Mouse (Mus musculus): ENCODE data around the gene Zmym1. TPM values are rescaled to one million over a fixed set of nuclear protein-coding genes. Genes with fewer than 3 reads are reported as not detected.
"Not testable (repeated sequence)": the region's sequence is repeated elsewhere in the genome, so short reads cannot be mapped to it uniquely, and the experiment has no call there.

Gene Zmym1
- polyA plus RNA-seq (2014; fragmentation: Nextera tagmentation; extraction: Ambion mirVana): 20.7 and 23.1 TPM in 2 replicates

- 2% methylated on average over 35 of the region's 38 CpGs for WGBS
- Histone ChIP-seq H3K27ac (replicated peaks; ENCODE audit: low read depth, low read length) (peak within 1 kb of the TSS; percentile 24; the same call in 1 of the 2 replicates), H3K9ac (ENCODE audit: low read depth, low read length) (peak within 1 kb of the TSS; percentile 81), H3K27me3 (replicated peaks; ENCODE audit: control insufficient read depth, insufficient read depth, low read length) (no peaks in the 10 kb centered on the region), H3K36me3 (ENCODE audit: control insufficient read depth, insufficient read depth, low read length) (peaks cover 23% of the 10 kb centered on the region), H3K9me3 (ENCODE audit: control insufficient read depth, low read length) (no peaks in the 10 kb centered on the region), H3K4me1 (ENCODE audit: control insufficient read depth, insufficient read depth, low read length) (no peaks in the 10 kb centered on the region), H3K4me2 (ENCODE audit: low read depth, low read length) (peak within 1 kb of the TSS; percentile 84), H3K4me3 (ENCODE audit: low read depth, low read length) (peak within 1 kb of the TSS; percentile 85)
- peak; percentile 94 for ATAC-seq (ENCODE audit: low read depth)
- DNase-seq (ENCODE audit: low spot score): peak; percentile 93
Observed at GRCm38 (mm10) chr4:127060585-127061290, at the start of gene Zmym1. Gene Zmym1, minus strand, starts transcription at chr4:127061152.

DNA sequence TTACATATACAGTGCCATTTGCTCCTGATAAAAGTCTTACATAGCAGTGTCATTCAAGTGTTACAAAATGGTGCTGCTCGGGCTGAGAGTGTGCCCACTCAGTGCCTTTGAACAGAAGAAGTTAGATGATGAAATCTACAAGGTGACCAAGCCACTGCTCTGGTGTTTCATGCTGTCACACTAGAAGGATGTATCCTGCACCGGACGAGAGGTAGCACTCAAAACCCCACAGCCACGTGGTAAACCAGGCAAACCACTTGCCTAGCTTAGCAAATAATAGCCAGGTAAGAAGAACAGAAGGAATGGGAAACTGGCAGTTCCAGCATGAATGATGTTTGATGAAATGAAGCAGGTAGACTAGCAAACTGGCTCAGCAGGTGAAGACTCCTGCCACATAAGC is 49.6 kb upstream of the Zmym1 start:
- Histone ChIP-seq H3K4me2 (ENCODE audit: low read depth, low read length) (no peak overlapping the region), H3K27me3 (replicated peaks; ENCODE audit: control insufficient read depth, insufficient read depth, low read length) (no peaks in the 10 kb centered on the region), H3K4me3 (ENCODE audit: low read depth, low read length) (no peak overlapping the region), H3K9ac (ENCODE audit: low read depth, low read length) (no peak overlapping the region), H3K27ac (replicated peaks; ENCODE audit: low read depth, low read length) (no peak overlapping the region), H3K4me1 (ENCODE audit: control insufficient read depth, insufficient read depth, low read length) (no peaks in the 10 kb centered on the region), H3K9me3 (ENCODE audit: control insufficient read depth, low read length) (no peaks in the 10 kb centered on the region), H3K36me3 (ENCODE audit: control insufficient read depth, insufficient read depth, low read length) (peaks cover 27% of the 10 kb centered on the region)
- no peak for DNase-seq (ENCODE audit: low spot score)
- 71% methylated on average over 4 of the region's 4 CpGs for WGBS
- ATAC-seq (ENCODE audit: low read depth): no peak

DNA sequence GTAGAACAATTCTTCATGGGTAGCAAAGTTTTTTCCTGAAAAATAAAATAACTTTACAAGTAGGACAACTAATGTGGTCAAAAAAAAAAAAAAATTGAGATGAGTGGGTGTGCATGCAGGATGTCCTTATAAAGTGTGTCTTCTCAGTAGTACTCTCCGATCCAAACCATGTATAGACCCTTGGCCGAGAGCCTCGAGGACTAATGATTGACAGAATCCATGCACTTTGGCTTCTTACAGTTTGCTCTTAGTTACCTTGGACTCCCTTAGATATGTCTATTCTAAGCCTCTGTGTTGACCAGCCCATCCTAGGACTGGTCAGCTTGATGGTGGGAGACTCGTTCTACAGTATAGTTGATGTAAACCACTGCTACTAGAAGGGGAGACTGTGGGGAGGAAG is 46.6 kb upstream of the Zmym1 start:
- H3K4me3 ChIP-seq (ENCODE audit: low read depth, low read length): no peak overlapping the region
- 90% methylated on average over 4 of the region's 4 CpGs for WGBS
- DNase-seq (ENCODE audit: low spot score) (no peak), ATAC-seq (ENCODE audit: low read depth) (no peak)
- no peak overlapping the region for H3K9ac ChIP-seq (ENCODE audit: low read depth, low read length)
- H3K27ac ChIP-seq (replicated peaks; ENCODE audit: low read depth, low read length): no peak overlapping the region
- H3K36me3 ChIP-seq (ENCODE audit: control insufficient read depth, insufficient read depth, low read length): peaks cover 38% of the 10 kb centered on the region
- H3K27me3 ChIP-seq (replicated peaks; ENCODE audit: control insufficient read depth, insufficient read depth, low read length): no peaks in the 10 kb centered on the region
- no peaks in the 10 kb centered on the region for H3K9me3 ChIP-seq (ENCODE audit: control insufficient read depth, low read length)
- H3K4me2 ChIP-seq (ENCODE audit: low read depth, low read length): no peak overlapping the region
- no peaks in the 10 kb centered on the region for H3K4me1 ChIP-seq (ENCODE audit: control insufficient read depth, insufficient read depth, low read length)

DNA sequence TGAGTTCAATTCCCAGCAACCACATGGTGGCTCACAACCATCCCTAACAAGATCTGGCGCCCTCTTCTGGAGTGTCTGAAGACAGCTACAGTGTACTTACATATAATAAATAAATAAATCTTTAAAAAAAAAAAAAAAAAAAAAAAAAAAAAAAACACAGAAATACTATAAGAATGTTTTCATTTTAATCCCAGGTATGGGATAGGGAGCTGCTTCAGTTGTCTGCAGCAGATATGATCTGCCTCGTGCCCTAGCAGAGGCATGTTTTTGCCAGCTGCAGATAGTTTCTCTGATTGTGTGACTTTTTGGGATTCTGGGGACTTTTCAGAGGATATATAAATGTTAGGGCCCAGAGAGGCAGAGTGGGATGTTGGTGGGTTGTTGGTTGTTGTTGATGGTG is 38.6 kb upstream of the Zmym1 start:
- whole genome bisulfite sequencing: 91% methylated on average over 1 of the region's 2 CpGs
- not testable (repeated sequence) for H3K27ac ChIP-seq (replicated peaks; ENCODE audit: low read depth, low read length); H3K4me2 ChIP-seq (ENCODE audit: low read depth, low read length); H3K9me3 ChIP-seq (ENCODE audit: control insufficient read depth, low read length); ATAC-seq (ENCODE audit: low read depth); DNase-seq (ENCODE audit: low spot score); H3K27me3 ChIP-seq (replicated peaks; ENCODE audit: control insufficient read depth, insufficient read depth, low read length); H3K9ac ChIP-seq (ENCODE audit: low read depth, low read length); H3K4me1 ChIP-seq (ENCODE audit: control insufficient read depth, insufficient read depth, low read length); H3K4me3 ChIP-seq (ENCODE audit: low read depth, low read length)
- peaks cover 19% of the 10 kb centered on the region for H3K36me3 ChIP-seq (ENCODE audit: control insufficient read depth, insufficient read depth, low read length)

DNA sequence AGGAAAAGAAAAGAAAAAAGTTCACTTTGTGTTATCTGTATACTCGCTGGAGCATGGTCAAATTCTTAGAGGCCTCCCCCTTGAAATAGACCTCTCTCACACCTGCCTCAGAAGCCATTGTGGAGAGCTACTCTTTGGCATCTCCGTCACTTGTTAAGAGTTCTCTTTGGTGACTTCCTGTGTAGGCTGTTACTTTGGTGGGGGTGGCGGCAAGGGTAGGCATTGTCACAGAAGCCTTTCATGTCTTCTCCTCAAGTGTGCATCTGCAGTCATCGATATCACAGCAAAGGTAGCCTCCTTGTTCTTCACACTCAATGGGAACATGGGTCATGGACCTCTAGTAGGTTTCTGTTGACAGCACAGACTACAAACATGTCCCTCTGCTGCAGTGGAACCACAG is 34.1 kb upstream of the Zmym1 start:
- no peak overlapping the region for H3K4me2 ChIP-seq (ENCODE audit: low read depth, low read length)
- no peak overlapping the region for H3K27ac ChIP-seq (replicated peaks; ENCODE audit: low read depth, low read length)
- ATAC-seq (ENCODE audit: low read depth): no peak
- H3K9me3 ChIP-seq (ENCODE audit: control insufficient read depth, low read length): no peaks in the 10 kb centered on the region
- no peak for DNase-seq (ENCODE audit: low spot score)
- H3K36me3 ChIP-seq (ENCODE audit: control insufficient read depth, insufficient read depth, low read length): peaks cover 29% of the 10 kb centered on the region
- H3K4me1 ChIP-seq (ENCODE audit: control insufficient read depth, insufficient read depth, low read length): no peaks in the 10 kb centered on the region
- 89% methylated on average over 4 of the region's 4 CpGs for WGBS
- H3K4me3 ChIP-seq (ENCODE audit: low read depth, low read length): no peak overlapping the region
- no peaks in the 10 kb centered on the region for H3K27me3 ChIP-seq (replicated peaks; ENCODE audit: control insufficient read depth, insufficient read depth, low read length)
- H3K9ac ChIP-seq (ENCODE audit: low read depth, low read length): no peak overlapping the region

DNA sequence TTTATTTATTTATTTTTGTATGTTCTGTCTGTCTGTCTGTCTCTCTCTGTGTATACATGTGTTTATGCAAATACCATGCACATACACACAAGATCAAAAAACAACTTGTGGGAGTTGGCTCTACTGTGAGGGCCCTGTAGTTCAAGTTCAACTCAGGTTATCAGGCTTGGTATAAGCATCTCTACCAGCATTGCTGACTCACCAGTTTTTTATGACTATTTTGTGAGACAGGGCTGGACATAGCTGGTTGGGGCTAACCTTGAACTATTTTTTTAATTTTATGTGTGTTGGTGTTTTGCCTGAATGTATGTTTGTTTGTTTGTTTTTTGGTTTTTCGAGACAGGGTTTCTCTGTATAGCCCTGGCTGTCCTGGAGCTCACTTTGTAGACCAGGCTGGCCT is 30.2 kb upstream of the Zmym1 start:
- H3K36me3 ChIP-seq (ENCODE audit: control insufficient read depth, insufficient read depth, low read length): peaks cover 41% of the 10 kb centered on the region
- WGBS: 96% methylated on average over 1 of the region's 1 CpGs
- H3K4me3 ChIP-seq (ENCODE audit: low read depth, low read length): no peak overlapping the region
- no peak overlapping the region for H3K9ac ChIP-seq (ENCODE audit: low read depth, low read length)
- no peaks in the 10 kb centered on the region for H3K4me1 ChIP-seq (ENCODE audit: control insufficient read depth, insufficient read depth, low read length)
- H3K27me3 ChIP-seq (replicated peaks; ENCODE audit: control insufficient read depth, insufficient read depth, low read length): no peaks in the 10 kb centered on the region
- H3K27ac ChIP-seq (replicated peaks; ENCODE audit: low read depth, low read length): no peak overlapping the region
- no peaks in the 10 kb centered on the region for H3K9me3 ChIP-seq (ENCODE audit: control insufficient read depth, low read length)
- ATAC-seq (ENCODE audit: low read depth) (no peak), DNase-seq (ENCODE audit: low spot score) (no peak)
- no peak overlapping the region for H3K4me2 ChIP-seq (ENCODE audit: low read depth, low read length)

- Histone ChIP-seq H3K4me3 (ENCODE audit: low read depth, low read length) (no peak overlapping the region), H3K9ac (ENCODE audit: low read depth, low read length) (no peak overlapping the region), H3K27ac (replicated peaks; ENCODE audit: low read depth, low read length) (no peak overlapping the region), H3K9me3 (ENCODE audit: control insufficient read depth, low read length) (no peaks in the 10 kb centered on the region), H3K4me1 (ENCODE audit: control insufficient read depth, insufficient read depth, low read length) (no peaks in the 10 kb centered on the region), H3K4me2 (ENCODE audit: low read depth, low read length) (no peak overlapping the region), H3K36me3 (ENCODE audit: control insufficient read depth, insufficient read depth, low read length) (peaks cover 17% of the 10 kb centered on the region), H3K27me3 (replicated peaks; ENCODE audit: control insufficient read depth, insufficient read depth, low read length) (no peaks in the 10 kb centered on the region)
- DNase-seq (ENCODE audit: low spot score): no peak
- WGBS: 81% methylated on average over 1 of the region's 1 CpGs
- no peak for ATAC-seq (ENCODE audit: low read depth)
Observed at GRCm38 (mm10) chr4:127085761-127086160, 24.8 kb upstream of the Zmym1 start.

DNA sequence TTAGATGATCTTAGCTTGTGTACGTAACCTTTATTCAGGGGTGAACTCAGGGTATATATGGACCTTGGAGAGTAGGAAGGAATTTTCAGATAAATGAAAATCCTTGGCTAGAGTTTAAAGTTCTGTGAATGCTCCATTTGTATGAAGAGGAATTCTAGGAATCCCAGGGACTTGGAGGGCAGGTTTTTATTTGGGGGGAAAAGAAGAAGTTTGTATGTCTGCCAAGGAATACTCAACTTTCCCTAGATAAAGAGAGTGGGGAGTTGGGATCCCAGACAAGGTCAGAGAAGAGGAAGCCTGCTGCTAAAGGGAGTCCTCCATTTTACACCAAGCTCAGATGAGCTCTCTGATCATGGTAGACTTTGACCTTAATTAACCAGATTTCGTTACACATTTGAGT is 22.2 kb upstream of the Zmym1 start:
- no peak overlapping the region for H3K4me3 ChIP-seq (ENCODE audit: low read depth, low read length)
- peaks cover under 1% of the 10 kb centered on the region; the same call in 1 of the 2 replicates for H3K36me3 ChIP-seq (ENCODE audit: control insufficient read depth, insufficient read depth, low read length)
- H3K9ac ChIP-seq (ENCODE audit: low read depth, low read length): no peak overlapping the region
- 89% methylated on average over 2 of the region's 2 CpGs for WGBS
- ATAC-seq (ENCODE audit: low read depth) (no peak), DNase-seq (ENCODE audit: low spot score) (no peak)
- no peak overlapping the region for H3K4me2 ChIP-seq (ENCODE audit: low read depth, low read length)
- H3K4me1 ChIP-seq (ENCODE audit: control insufficient read depth, insufficient read depth, low read length): no peaks in the 10 kb centered on the region
- H3K9me3 ChIP-seq (ENCODE audit: control insufficient read depth, low read length): no peaks in the 10 kb centered on the region
- no peak overlapping the region for H3K27ac ChIP-seq (replicated peaks; ENCODE audit: low read depth, low read length)
- no peaks in the 10 kb centered on the region for H3K27me3 ChIP-seq (replicated peaks; ENCODE audit: control insufficient read depth, insufficient read depth, low read length)

GRCm38 (mm10) chr4:127080806-127081205 is 19.9 kb upstream of the Zmym1 start:
- Histone ChIP-seq H3K4me3 (ENCODE audit: low read depth, low read length) (no peak overlapping the region), H3K9me3 (ENCODE audit: control insufficient read depth, low read length) (no peaks in the 10 kb centered on the region), H3K4me2 (ENCODE audit: low read depth, low read length) (no peak overlapping the region), H3K27ac (replicated peaks; ENCODE audit: low read depth, low read length) (no peak overlapping the region), H3K4me1 (ENCODE audit: control insufficient read depth, insufficient read depth, low read length) (peaks cover 4% of the 10 kb centered on the region), H3K36me3 (ENCODE audit: control insufficient read depth, insufficient read depth, low read length) (no peaks in the 10 kb centered on the region), H3K9ac (ENCODE audit: low read depth, low read length) (no peak overlapping the region), H3K27me3 (replicated peaks; ENCODE audit: control insufficient read depth, insufficient read depth, low read length) (no peaks in the 10 kb centered on the region)
- 36% methylated on average over 1 of the region's 1 CpGs for WGBS
- no peak for ATAC-seq (ENCODE audit: low read depth)
- DNase-seq (ENCODE audit: low spot score): no peak

All from embryonic facial prominence, embryonic 14.5 days (tissue).